Mouse (Mus musculus) ES-E14 (cell line): ENCODE data around the gene Slmap.

Source experiments
- CHD2 ChIP-seq: IDR thresholded peaks from 2 replicates; pipeline ENCODE4 v1.6.1; 2014; ENCODE audit warnings: mild to moderate bottlenecking, low read depth, low read length, inconsistent platforms
- HCFC1 ChIP-seq: IDR thresholded peaks from 2 replicates; pipeline ENCODE4 v1.6.1; 2012; ENCODE audit warnings: low read length, inconsistent platforms, borderline replicate concordance; ENCODE audit not compliant: insufficient read depth
- MAFK ChIP-seq: IDR thresholded peaks from 2 replicates; pipeline ENCODE4 v1.6.1; 2014; ENCODE audit warnings: mild to moderate bottlenecking, low read depth, low read length, inconsistent platforms; ENCODE audit not compliant: insufficient read depth

GRCm38 (mm10) chr14:26420231-26420630 is 114.5 kb downstream of the Slmap start:
- no peak for TF ChIP-seq CHD2
- TF ChIP-seq HCFC1 = no peak
- no peak for TF ChIP-seq MAFK
